Mouse (Mus musculus) ES-E14 (cell line): ENCODE data around the gene Tbc1d10a. TPM values are rescaled to one million over a fixed set of nuclear protein-coding genes. Genes with fewer than 3 reads are reported as not detected.

ENCODE experiments used
- DNase-seq: peaks from one replicate; pipeline ENCODE4 v3.0.0-alpha.2; 2013; ENCODE audit warnings: low read depth, low spot score
- H3K27ac ChIP-seq: 2 replicates; pipeline ENCODE4 v1.5.1; 2012; ENCODE audit warnings: low read depth, mild to moderate bottlenecking, low read length, moderate library complexity, mixed read lengths; ENCODE audit not compliant: poor library complexity, insufficient read depth, severe bottlenecking
- H3K36me3 ChIP-seq: 2 replicates; pipeline ENCODE4 v1.6.1; 2012; ENCODE audit warnings: mild to moderate bottlenecking, low read length, moderate library complexity, mixed read lengths; ENCODE audit not compliant: control insufficient read depth, poor library complexity, insufficient read depth, severe bottlenecking
- H3K4me1 ChIP-seq, 2 experiments: fragments of 150-350 bp in 1 of 2; sonication (generic) in 1 of 2; 2 replicates each; pipeline ENCODE4 v1.6.1; 2012; ENCODE audit warnings: low read length in 2 of 2, mild to moderate bottlenecking in 1 of 2, mixed read lengths in 1 of 2; ENCODE audit not compliant: control insufficient read depth in 2 of 2, insufficient read depth in 2 of 2, poor library complexity in 1 of 2
- H3K4me3 ChIP-seq, 2 experiments: fragments of 150-350 bp in 1 of 2; sonication (generic) in 1 of 2; 2 replicates each; pipeline ENCODE4 v1.5.1; 2012; ENCODE audit warnings: low read length in 2 of 2, low read depth in 1 of 2, mild to moderate bottlenecking in 1 of 2, mixed read lengths in 1 of 2; ENCODE audit not compliant: insufficient read depth in 1 of 2, poor library complexity in 1 of 2, severe bottlenecking in 1 of 2
- H3K9ac ChIP-seq: 2 replicates; pipeline ENCODE4 v1.6.1; 2012; ENCODE audit warnings: low read depth, mild to moderate bottlenecking, low read length, mixed read lengths; ENCODE audit not compliant: poor library complexity, insufficient read depth, severe bottlenecking
- H3K9me3 ChIP-seq: fragments of 150-350 bp; sonication (generic); 2 replicates; pipeline ENCODE4 v1.6.1; 2012; ENCODE audit warnings: low read depth, mild to moderate bottlenecking, low read length; ENCODE audit not compliant: control insufficient read depth, insufficient read depth
- CHD2 ChIP-seq: IDR thresholded peaks from 2 replicates; pipeline ENCODE4 v1.6.1; 2014; ENCODE audit warnings: mild to moderate bottlenecking, low read depth, low read length, inconsistent platforms
- HCFC1 ChIP-seq: IDR thresholded peaks from 2 replicates; pipeline ENCODE4 v1.6.1; 2012; ENCODE audit warnings: low read length, inconsistent platforms, borderline replicate concordance; ENCODE audit not compliant: insufficient read depth
- MAFK ChIP-seq: IDR thresholded peaks from 2 replicates; pipeline ENCODE4 v1.6.1; 2014; ENCODE audit warnings: mild to moderate bottlenecking, low read depth, low read length, inconsistent platforms; ENCODE audit not compliant: insufficient read depth
- ZC3H11A ChIP-seq: IDR thresholded peaks from 2 replicates; pipeline ENCODE4 v1.6.1; 2012; ENCODE audit warnings: low read depth, mild to moderate bottlenecking, inconsistent platforms, low read length, borderline replicate concordance
- ZNF384 ChIP-seq: IDR thresholded peaks from 2 replicates; pipeline ENCODE4 v1.6.1; 2012; ENCODE audit warnings: low read depth, low read length, inconsistent platforms
- in situ Hi-C, 2 experiments: fragments of 600-800 bp; cut with MboI; formaldehyde crosslinking; loops; one replicate each; pipeline ENCODE4 v1.15.1; 2025; ENCODE audit warnings: low sequenced_read_pairs in 2 of 2, inconsistent platforms in 1 of 2; ENCODE audit not compliant: unreplicated experiment in 2 of 2
- total RNA-seq: library from RNA; depleted of rRNA; stranded (reverse); fragments of 300-350 nt; gene quantifications from 2 replicates; pipeline ENCODE4 v1.2.3, GENCODE M21; 2012

Tbc1d10a gene
- total RNA-seq, 1 experiment = 40.9 TPM

- H3K4me3 ChIP-seq = no peak overlapping the region
- no peak overlapping the region for H3K27ac ChIP-seq
- no peaks in the 10 kb centered on the region for H3K36me3 ChIP-seq
- H3K4me1 ChIP-seq = peaks cover 3 to 13% of the 10 kb centered on the region in 2 experiments; a peak in 2 of 4 replicates
- TF ChIP-seq ZNF384 = no peak
- TF ChIP-seq CHD2 = no peak
- no peak for TF ChIP-seq MAFK
- no peak for TF ChIP-seq HCFC1
- no peak for TF ChIP-seq ZC3H11A
- no peak for DNase-seq
- H3K9me3 ChIP-seq = no peaks in the 10 kb centered on the region
- H3K9ac ChIP-seq = no peak overlapping the region
- in situ Hi-C loops = no loop called here
Measured at GRCm38 (mm10) chr11:4226569-4227325, 40.2 kb downstream of the Tbc1d10a start.

- H3K4me3 ChIP-seq = no peak overlapping the region
- no peaks in the 10 kb centered on the region for H3K36me3 ChIP-seq
- in situ Hi-C loops = no loop called here
- H3K4me1 ChIP-seq = peaks cover 3 to 10% of the 10 kb centered on the region in 2 experiments; a peak in 2 of 4 replicates
- H3K9ac ChIP-seq = no peak overlapping the region
- no peaks in the 10 kb centered on the region for H3K9me3 ChIP-seq
- TF ChIP-seq ZNF384 = no peak
- no peak for TF ChIP-seq ZC3H11A
- no peak for TF ChIP-seq MAFK
- TF ChIP-seq HCFC1 = no peak
- no peak for TF ChIP-seq CHD2
- DNase-seq = no peak
- no peak overlapping the region for H3K27ac ChIP-seq
Measured at GRCm38 (mm10) chr11:4228463-4228862, 41.9 kb downstream of the Tbc1d10a start.

DNA sequence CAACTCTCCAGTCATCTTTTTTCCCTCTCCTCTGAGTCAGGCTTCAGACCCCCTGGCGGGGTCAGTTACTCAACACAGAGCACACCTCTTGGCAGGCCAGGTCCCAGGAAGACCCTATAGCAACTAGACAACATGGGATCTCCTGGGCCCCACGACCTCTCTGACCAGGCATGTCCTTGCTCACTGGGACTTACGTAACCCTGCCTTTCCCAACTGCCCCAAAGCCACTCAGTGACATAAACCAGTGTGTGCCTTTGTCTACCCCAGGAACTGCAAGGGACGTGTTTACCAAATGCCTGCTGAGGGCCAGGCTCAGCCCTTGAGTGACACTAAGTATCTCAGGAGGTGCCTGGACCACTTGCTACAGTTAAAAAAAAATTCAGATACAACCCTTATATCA is 43.3 kb downstream of the Tbc1d10a start:
- in situ Hi-C loops = no loop called here
- Histone ChIP-seq H3K9ac (no peak overlapping the region), H3K4me1 (peaks cover 0 to 3% of the 10 kb centered on the region in 2 experiments; a peak in 1 of 4 replicates), H3K27ac (no peak overlapping the region), H3K4me3 (peak overlapping the region in 1 of 2 experiments; percentile 35; a peak in 1 of 4 replicates), H3K9me3 (no peaks in the 10 kb centered on the region), H3K36me3 (no peaks in the 10 kb centered on the region)
- no peak for DNase-seq
- no peak for TF ChIP-seq HCFC1

DNA sequence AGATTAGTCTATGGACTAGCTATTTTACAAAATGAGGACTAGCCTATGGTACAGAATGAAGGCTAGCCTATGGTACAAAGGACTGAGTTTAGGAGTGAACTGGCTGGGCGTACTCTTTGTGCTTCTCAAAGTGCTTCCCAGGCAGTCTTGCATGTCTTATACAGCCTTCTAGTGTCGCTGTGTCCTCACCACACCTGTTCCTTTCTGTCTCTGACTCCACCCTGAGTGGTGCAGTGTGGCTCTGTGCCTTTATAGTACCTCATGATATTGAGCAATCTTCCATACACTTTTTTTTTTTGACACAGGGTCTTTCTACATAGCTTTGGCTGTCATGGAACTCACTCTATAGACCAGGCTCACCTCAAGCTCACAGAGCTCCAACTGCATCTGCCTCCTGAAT is 44.8 kb downstream of the Tbc1d10a start:
- Histone ChIP-seq H3K4me3 (0 out of 4 replicates have a peak overlapping the region, but pooled peaks of 1 of the 2 experiments have one; percentile 43), H3K9me3 (no peaks in the 10 kb centered on the region), H3K27ac (no peak overlapping the region), H3K36me3 (no peaks in the 10 kb centered on the region), H3K4me1 (peaks cover 3 to 7% of the 10 kb centered on the region in 2 experiments; a peak in 2 of 4 replicates), H3K9ac (no peak overlapping the region)
- TF ChIP-seq CHD2 (no peak), ZNF384 (no peak)
- DNase-seq = no peak
- in situ Hi-C loops = no loop called here

DNA sequence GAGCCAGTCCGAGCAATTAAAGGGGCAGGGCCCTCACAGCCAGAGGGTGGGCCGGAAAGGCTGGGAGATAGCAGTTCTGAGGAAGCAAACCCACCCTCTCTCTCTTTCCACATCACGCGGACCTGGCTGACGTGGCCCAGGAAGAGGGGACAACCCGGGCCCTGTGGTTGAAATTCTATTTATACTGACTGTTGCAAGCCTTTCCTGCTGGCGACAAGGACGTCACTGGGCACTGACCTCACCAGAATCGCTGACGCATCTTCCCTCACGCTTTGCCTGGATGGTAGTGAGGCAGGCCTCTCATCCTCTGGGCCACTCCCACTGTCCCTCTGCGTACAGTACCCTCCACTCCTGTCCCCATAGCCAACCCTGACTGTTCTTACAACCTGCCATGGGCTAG is 46.1 kb downstream of the Tbc1d10a start:
- Histone ChIP-seq H3K9ac (no peak overlapping the region), H3K27ac (no peak overlapping the region), H3K4me3 (no peak overlapping the region), H3K36me3 (no peaks in the 10 kb centered on the region), H3K9me3 (no peaks in the 10 kb centered on the region), H3K4me1 (peaks cover 3 to 16% of the 10 kb centered on the region in 2 experiments; a peak in 2 of 4 replicates)
- TF ChIP-seq ZNF384 (no peak), HCFC1 (no peak), MAFK (no peak), ZC3H11A (no peak), CHD2 (no peak)
- in situ Hi-C loops = no loop called here
- no peak for DNase-seq
